Mouse (Mus musculus): ENCODE measurements around the gene Padi3.
A peak's percentile ranks its signal among the peaks of the same experiment; 100 is the strongest.

The Padi3 gene

GRCm38 (mm10) chr4:140834327-140834934, 24.0 kb upstream of the Padi3 start:
- DNase-seq (ENCODE audit: low read depth, low spot score) = no peak
- Histone ChIP-seq H3K27me3 (ENCODE audit: control insufficient read depth, insufficient read depth, low read length, poor library complexity, severe bottlenecking) (no peaks in the 10 kb centered on the region), H3K36me3 (ENCODE audit: control insufficient read depth, insufficient read depth, low read length, poor library complexity, severe bottlenecking) (no peaks in the 10 kb centered on the region)

- H3K27me3 ChIP-seq (ENCODE audit: control insufficient read depth, insufficient read depth, low read length, poor library complexity, severe bottlenecking) = no peaks in the 10 kb centered on the region
- no peaks in the 10 kb centered on the region for H3K36me3 ChIP-seq (ENCODE audit: control insufficient read depth, insufficient read depth, low read length, poor library complexity, severe bottlenecking)
- no peak for DNase-seq (ENCODE audit: low read depth, low spot score)
These were observed 22.4 kb upstream of the Padi3 start for GRCm38 (mm10) chr4:140832821-140833220.

GRCm38 (mm10) chr4:140831808-140832207, 21.4 kb upstream of the Padi3 start:
- no peak for DNase-seq (ENCODE audit: low read depth, low spot score)
- Histone ChIP-seq H3K36me3 (ENCODE audit: control insufficient read depth, insufficient read depth, low read length, poor library complexity, severe bottlenecking) (no peaks in the 10 kb centered on the region), H3K27me3 (ENCODE audit: control insufficient read depth, insufficient read depth, low read length, poor library complexity, severe bottlenecking) (no peaks in the 10 kb centered on the region)

- peak; percentile 44 for DNase-seq (ENCODE audit: low read depth, low spot score)
- no peaks in the 10 kb centered on the region for H3K27me3 ChIP-seq (ENCODE audit: control insufficient read depth, insufficient read depth, low read length, poor library complexity, severe bottlenecking)
- no peaks in the 10 kb centered on the region for H3K36me3 ChIP-seq (ENCODE audit: control insufficient read depth, insufficient read depth, low read length, poor library complexity, severe bottlenecking)
These were observed 16.8 kb upstream of the Padi3 start for GRCm38 (mm10) chr4:140827237-140827636.

- Histone ChIP-seq H3K36me3 (ENCODE audit: control insufficient read depth, insufficient read depth, low read length, poor library complexity, severe bottlenecking) (no peaks in the 10 kb centered on the region), H3K27me3 (ENCODE audit: control insufficient read depth, insufficient read depth, low read length, poor library complexity, severe bottlenecking) (no peaks in the 10 kb centered on the region)
- peak; percentile 39 for DNase-seq (ENCODE audit: low read depth, low spot score)
These were observed 15.5 kb upstream of the Padi3 start for GRCm38 (mm10) chr4:140825942-140826341.

GRCm38 (mm10) chr4:140821988-140822387, 11.5 kb upstream of the Padi3 start:
- no peaks in the 10 kb centered on the region for H3K36me3 ChIP-seq (ENCODE audit: control insufficient read depth, insufficient read depth, low read length, poor library complexity, severe bottlenecking)
- peak; percentile 77 for DNase-seq (ENCODE audit: low read depth, low spot score)
- H3K27me3 ChIP-seq (ENCODE audit: control insufficient read depth, insufficient read depth, low read length, poor library complexity, severe bottlenecking) = no peaks in the 10 kb centered on the region

GRCm38 (mm10) chr4:140817413-140817812, 7.0 kb upstream of the Padi3 start:
- DNase-seq (ENCODE audit: low read depth, low spot score) = no peak
- H3K36me3 ChIP-seq (ENCODE audit: control insufficient read depth, insufficient read depth, low read length, poor library complexity, severe bottlenecking) = no peaks in the 10 kb centered on the region
- H3K27me3 ChIP-seq (ENCODE audit: control insufficient read depth, insufficient read depth, low read length, poor library complexity, severe bottlenecking) = no peaks in the 10 kb centered on the region

- peak; percentile 25 for DNase-seq (ENCODE audit: low read depth, low spot score)
- Histone ChIP-seq H3K36me3 (ENCODE audit: control insufficient read depth, insufficient read depth, low read length, poor library complexity, severe bottlenecking) (no peaks in the 10 kb centered on the region), H3K27me3 (ENCODE audit: control insufficient read depth, insufficient read depth, low read length, poor library complexity, severe bottlenecking) (no peaks in the 10 kb centered on the region)
These were observed 5.8 kb upstream of the Padi3 start for GRCm38 (mm10) chr4:140815996-140816917.

GRCm38 (mm10) chr4:140815496-140815895, 5.0 kb upstream of the Padi3 start:
- no peak for DNase-seq (ENCODE audit: low read depth, low spot score)
- no peaks in the 10 kb centered on the region for H3K27me3 ChIP-seq (ENCODE audit: control insufficient read depth, insufficient read depth, low read length, poor library complexity, severe bottlenecking)
- H3K36me3 ChIP-seq (ENCODE audit: control insufficient read depth, insufficient read depth, low read length, poor library complexity, severe bottlenecking) = no peaks in the 10 kb centered on the region

GRCm38 (mm10) chr4:140814241-140815225, 4.1 kb upstream of the Padi3 start:
- no peaks in the 10 kb centered on the region for H3K36me3 ChIP-seq (ENCODE audit: control insufficient read depth, insufficient read depth, low read length, poor library complexity, severe bottlenecking)
- no peaks in the 10 kb centered on the region for H3K27me3 ChIP-seq (ENCODE audit: control insufficient read depth, insufficient read depth, low read length, poor library complexity, severe bottlenecking)
- DNase-seq (ENCODE audit: low read depth, low spot score) = peak; percentile 66

GRCm38 (mm10) chr4:140813358-140814185, 3.1 kb upstream of the Padi3 start:
- H3K27me3 ChIP-seq (ENCODE audit: control insufficient read depth, insufficient read depth, low read length, poor library complexity, severe bottlenecking) = no peaks in the 10 kb centered on the region
- H3K36me3 ChIP-seq (ENCODE audit: control insufficient read depth, insufficient read depth, low read length, poor library complexity, severe bottlenecking) = no peaks in the 10 kb centered on the region
- no peak for DNase-seq (ENCODE audit: low read depth, low spot score)

- DNase-seq (ENCODE audit: low read depth, low spot score) = no peak
- no peaks in the 10 kb centered on the region for H3K36me3 ChIP-seq (ENCODE audit: control insufficient read depth, insufficient read depth, low read length, poor library complexity, severe bottlenecking)
- no peaks in the 10 kb centered on the region for H3K27me3 ChIP-seq (ENCODE audit: control insufficient read depth, insufficient read depth, low read length, poor library complexity, severe bottlenecking)
These were observed 2.2 kb upstream of the Padi3 start for GRCm38 (mm10) chr4:140812609-140813008.

- no peaks in the 10 kb centered on the region for H3K27me3 ChIP-seq (ENCODE audit: control insufficient read depth, insufficient read depth, low read length, poor library complexity, severe bottlenecking)
- no peaks in the 10 kb centered on the region for H3K36me3 ChIP-seq (ENCODE audit: control insufficient read depth, insufficient read depth, low read length, poor library complexity, severe bottlenecking)
- DNase-seq (ENCODE audit: low read depth, low spot score) = no peak
These were observed 1.7 kb upstream of the Padi3 start for GRCm38 (mm10) chr4:140812191-140812590.

- H3K27me3 ChIP-seq (ENCODE audit: control insufficient read depth, insufficient read depth, low read length, poor library complexity, severe bottlenecking) = no peaks in the 10 kb centered on the region
- no peaks in the 10 kb centered on the region for H3K36me3 ChIP-seq (ENCODE audit: control insufficient read depth, insufficient read depth, low read length, poor library complexity, severe bottlenecking)
- no peak for DNase-seq (ENCODE audit: low read depth, low spot score)
These were observed 1.3 kb downstream of the Padi3 start for GRCm38 (mm10) chr4:140809118-140809517.

All from splenic B cell, adult 2 months (primary cell).